Mouse (Mus musculus): ENCODE measurements around the gene Gtsf1.
"Not testable (repeated sequence)": the region's sequence is repeated elsewhere in the genome, so short reads cannot be mapped to it uniquely, and the experiment has no call there.

Gene Gtsf1

GRCm38 (mm10) chr15:103430241-103430640, at the start of gene Gtsf1:
TSS of gene Gtsf1 (minus strand) at chr15:103430470.
- POLR2A ChIA-PET: no interaction called here
- CTCF ChIA-PET: no interaction called here

GRCm38 (mm10) chr15:103479080-103479606, 48.9 kb upstream of the Gtsf1 start:
- CTCF ChIA-PET: interaction anchor here in 1 of 4 experiments (0.5 kb wide), 1 partner anchor 176 kb away, joined by 3 read pairs; no protein-coding TSS in a partner anchor
- POLR2A ChIA-PET: no interaction called here

- ChIA-PET CTCF (no interaction called here), POLR2A (interaction anchor here in 2 of 4 experiments (0.6 to 1.2 kb wide), 2 partner anchors 40 to 91 kb away, joined by 3 read pairs; no protein-coding TSS in a partner anchor)
Observed at GRCm38 (mm10) chr15:103473769-103474168, 43.5 kb upstream of the Gtsf1 start.

- POLR2A ChIA-PET: interaction anchor here in 3 of 4 experiments (0.6 to 1.2 kb wide), 4 partner anchors 9 to 802 kb away, joined by 3 read pairs; no protein-coding TSS in a partner anchor
- CTCF ChIA-PET: no interaction called here
Observed at GRCm38 (mm10) chr15:103473182-103473581, 42.9 kb upstream of the Gtsf1 start.

- CTCF ChIA-PET: interaction anchor here in 1 of 4 experiments (0.5 kb wide), 1 partner anchor 421 kb away, joined by 5 read pairs; no protein-coding TSS in a partner anchor
- POLR2A ChIA-PET: interaction anchor here in 3 of 4 experiments (0.5 to 0.6 kb wide), 3 partner anchors 34 to 1928 kb away, joined by 3 to 4 read pairs (median 3); no protein-coding TSS in a partner anchor
Observed at GRCm38 (mm10) chr15:103472265-103472664, 42.0 kb upstream of the Gtsf1 start.

GRCm38 (mm10) chr15:103471488-103472194, 41.4 kb upstream of the Gtsf1 start:
- ChIA-PET POLR2A (interaction anchor here in 1 of 4 experiments (0.6 kb wide), 1 partner anchor 1927 kb away, joined by 4 read pairs; no protein-coding TSS in a partner anchor), CTCF (no interaction called here)

GRCm38 (mm10) chr15:103462539-103463261, 32.4 kb upstream of the Gtsf1 start:
- CTCF ChIA-PET: interaction anchor here in 2 of 4 experiments (0.5 to 1.8 kb wide), 3 partner anchors 26 to 1627 kb away, joined by 3 to 10 read pairs (median 4); no protein-coding TSS in a partner anchor
- POLR2A ChIA-PET: no interaction called here

GRCm38 (mm10) chr15:103454449-103454848, 24.2 kb upstream of the Gtsf1 start:
- CTCF ChIA-PET: no interaction called here
- POLR2A ChIA-PET: no interaction called here

GRCm38 (mm10) chr15:103453551-103454218, 23.4 kb upstream of the Gtsf1 start, which contains the start of gene Nckap1l:
TSS of gene Nckap1l (plus strand) at chr15:103453794.
- POLR2A ChIA-PET: interaction anchor here in 2 of 4 experiments (0.6 to 0.8 kb wide), 2 partner anchors 60 to 415 kb away, joined by 4 read pairs; no protein-coding TSS in a partner anchor
- CTCF ChIA-PET: no interaction called here

- CTCF ChIA-PET: interaction anchor here in 1 of 4 experiments (1.4 kb wide), 1 partner anchor 10 kb away, joined by 4 read pairs; no protein-coding TSS in a partner anchor
Observed at GRCm38 (mm10) chr15:103448369-103448768, 18.1 kb upstream of the Gtsf1 start, which contains the start of gene Gtsf2. TSS of gene Gtsf2 (minus strand) at chr15:103448469.

GRCm38 (mm10) chr15:103445966-103446365, 15.7 kb upstream of the Gtsf1 start:
- POLR2A ChIA-PET, CTCF ChIA-PET: not testable (repeated sequence)

More at GRCm38 (mm10) chr15:103448369-103448768, 18.1 kb upstream of the Gtsf1 start, which contains the start of gene Gtsf2:
- POLR2A ChIA-PET: interaction anchor here in 1 of 4 experiments (0.9 to 1.2 kb wide), 2 partner anchors 13 to 30 kb away, joined by 3 read pairs; no protein-coding TSS in a partner anchor

GRCm38 (mm10) chr15:103427017-103427416, 3.3 kb downstream of the Gtsf1 start:
- ChIA-PET CTCF (interaction anchor here in 1 of 4 experiments (0.7 kb wide), 1 partner anchor 121 kb away, joined by 3 read pairs; no protein-coding TSS in a partner anchor), POLR2A (interaction anchor here in 1 of 4 experiments (1.1 kb wide), 1 partner anchor 34 kb away, joined by 4 read pairs; no protein-coding TSS in a partner anchor)

GRCm38 (mm10) chr15:103405586-103405985, 24.7 kb downstream of the Gtsf1 start:
- POLR2A ChIA-PET: not testable (repeated sequence)
- CTCF ChIA-PET: interaction anchor here in 1 of 4 experiments (0.6 kb wide), 1 partner anchor 95 kb away, joined by 3 read pairs; no protein-coding TSS in a partner anchor

GRCm38 (mm10) chr15:103401361-103401760, 28.9 kb downstream of the Gtsf1 start:
- POLR2A ChIA-PET: interaction anchor here in 1 of 4 experiments (1.2 kb wide), 1 partner anchor 19 kb away, joined by 3 read pairs; no protein-coding TSS in a partner anchor

GRCm38 (mm10) chr15:103393577-103393976, 36.7 kb downstream of the Gtsf1 start:
- POLR2A ChIA-PET: interaction anchor here in 1 of 4 experiments (1.0 to 1.3 kb wide), 3 partner anchors 11 to 34 kb away, joined by 3 to 5 read pairs (median 3); no protein-coding TSS in a partner anchor
- CTCF ChIA-PET: no interaction called here

More at GRCm38 (mm10) chr15:103401361-103401760, 28.9 kb downstream of the Gtsf1 start:
- CTCF ChIA-PET: interaction anchor here in 2 of 4 experiments (0.6 to 0.9 kb wide), 4 partner anchors 13 to 119 kb away, joined by 3 to 8 read pairs (median 5); no protein-coding TSS in a partner anchor

- ChIA-PET POLR2A (interaction anchor here in 1 of 4 experiments (0.6 to 6.9 kb wide), 5 partner anchors 12 to 244 kb away, joined by 3 to 38 read pairs (median 4); partner anchors contain the start of gene Itga5), CTCF (interaction anchor here (0.6 to 1.8 kb wide), 30 partner anchors 13 to 508 kb away, joined by 3 to 7 read pairs (median 4); partner anchors contain the start of gene Zfp385a (in 1 of the 4))
Observed at GRCm38 (mm10) chr15:103388556-103389145, 41.6 kb downstream of the Gtsf1 start.

- POLR2A ChIA-PET: interaction anchor here in 1 of 4 experiments (0.6 to 6.9 kb wide), 9 partner anchors 8 to 44 kb away, joined by 3 to 38 read pairs (median 3); partner anchors contain the start of genes Itga5 and Zfp385a
- CTCF ChIA-PET: interaction anchor here in 1 of 4 experiments (1.2 kb wide), 1 partner anchor 60 kb away, joined by 3 read pairs; no protein-coding TSS in a partner anchor
Observed at GRCm38 (mm10) chr15:103383771-103384488, 46.3 kb downstream of the Gtsf1 start.
